Mouse (Mus musculus): ENCODE measurements around the gene Il3ra.

The Il3ra gene

GRCm38 (mm10) chr14:14355360-14355646 lies 9.2 kb downstream of the Il3ra start:
- DNase-seq = no peak

GRCm38 (mm10) chr14:14395535-14395934 lies 49.5 kb downstream of the Il3ra start:
- DNase-seq = no peak

- no peak for DNase-seq
Observed at GRCm38 (mm10) chr14:14400998-14401397, 54.9 kb downstream of the Il3ra start, which contains the start of gene Olfr721-ps1. Gene Olfr721-ps1, plus strand, starts transcription at chr14:14401298.

All from right cerebral cortex, adult 18-20 months (tissue).